Mouse (Mus musculus) megakaryocyte-erythroid progenitor cell, adult 5-6 weeks (primary cell): ENCODE data around the gene Hip1r. TPM values are rescaled to one million over a fixed set of nuclear protein-coding genes. Genes with fewer than 3 reads are reported as not detected.

Experiments used
- ATAC-seq: replicated peaks from 2 replicates; pipeline ENCODE4 v1.8.0; 2016; ENCODE audit warnings: mild to moderate bottlenecking, inconsistent platforms; ENCODE audit not compliant: severe bottlenecking, poor library complexity, low FRiP score, low TSS enrichment
- total RNA-seq, 2 experiments: library from RNA; stranded (forward) in 1 of 2; stranded (reverse) in 1 of 2; fragments of 200-1000, 215-1000 nt in 1 of 2; fragments of >200 nt in 1 of 2; fragmentation: Nextera tagmentation in 1 of 2; gene quantifications; 2 replicates each; pipeline ENCODE4 v1.2.3; 2014 to 2017

The Hip1r gene
- total RNA-seq, 2 experiments from 2014 or later = 9.5 to 30.9 TPM

DNA sequence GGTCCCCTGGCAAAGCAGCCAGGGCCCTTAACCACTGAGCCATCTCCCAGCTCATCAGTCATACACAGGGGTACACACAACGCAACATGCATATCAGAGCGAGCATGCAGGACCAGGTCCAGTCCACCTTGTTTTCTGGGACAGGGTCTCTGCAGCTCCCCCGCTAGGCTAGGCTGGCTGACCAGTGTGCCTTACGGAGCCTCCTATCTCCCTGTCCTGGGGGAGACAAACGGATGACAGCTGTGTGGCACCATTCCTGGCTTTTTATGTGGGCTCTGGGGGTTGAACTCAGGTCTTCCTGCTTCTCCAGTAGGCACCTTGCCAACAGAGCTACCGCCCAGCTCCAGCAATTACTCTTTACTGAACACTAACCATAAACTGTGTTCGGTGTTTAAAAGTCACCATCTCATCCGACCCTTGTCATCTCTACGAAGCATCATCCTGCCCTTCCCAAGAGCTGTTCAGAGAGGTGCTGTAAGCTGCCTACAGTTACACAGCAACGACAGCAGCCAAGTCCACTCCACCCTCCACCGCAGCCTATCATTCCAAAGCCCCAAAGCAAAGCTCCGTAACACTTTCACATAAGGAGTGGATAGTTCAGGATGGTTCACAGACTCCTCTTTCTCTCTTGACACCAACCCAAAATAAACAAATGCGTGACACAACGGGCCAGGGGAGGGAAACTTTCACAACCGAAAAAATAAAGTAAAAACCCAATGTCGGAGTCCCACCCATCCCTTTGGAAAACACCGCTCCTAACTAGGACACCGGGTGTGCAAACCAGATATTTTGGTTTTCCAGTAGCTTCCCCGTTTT lies 56.0 kb downstream of the Hip1r start:
- no peak for ATAC-seq

GRCm38 (mm10) chr5:124030386-124031067 lies 57.1 kb downstream of the Hip1r start:
- ATAC-seq = no peak

DNA sequence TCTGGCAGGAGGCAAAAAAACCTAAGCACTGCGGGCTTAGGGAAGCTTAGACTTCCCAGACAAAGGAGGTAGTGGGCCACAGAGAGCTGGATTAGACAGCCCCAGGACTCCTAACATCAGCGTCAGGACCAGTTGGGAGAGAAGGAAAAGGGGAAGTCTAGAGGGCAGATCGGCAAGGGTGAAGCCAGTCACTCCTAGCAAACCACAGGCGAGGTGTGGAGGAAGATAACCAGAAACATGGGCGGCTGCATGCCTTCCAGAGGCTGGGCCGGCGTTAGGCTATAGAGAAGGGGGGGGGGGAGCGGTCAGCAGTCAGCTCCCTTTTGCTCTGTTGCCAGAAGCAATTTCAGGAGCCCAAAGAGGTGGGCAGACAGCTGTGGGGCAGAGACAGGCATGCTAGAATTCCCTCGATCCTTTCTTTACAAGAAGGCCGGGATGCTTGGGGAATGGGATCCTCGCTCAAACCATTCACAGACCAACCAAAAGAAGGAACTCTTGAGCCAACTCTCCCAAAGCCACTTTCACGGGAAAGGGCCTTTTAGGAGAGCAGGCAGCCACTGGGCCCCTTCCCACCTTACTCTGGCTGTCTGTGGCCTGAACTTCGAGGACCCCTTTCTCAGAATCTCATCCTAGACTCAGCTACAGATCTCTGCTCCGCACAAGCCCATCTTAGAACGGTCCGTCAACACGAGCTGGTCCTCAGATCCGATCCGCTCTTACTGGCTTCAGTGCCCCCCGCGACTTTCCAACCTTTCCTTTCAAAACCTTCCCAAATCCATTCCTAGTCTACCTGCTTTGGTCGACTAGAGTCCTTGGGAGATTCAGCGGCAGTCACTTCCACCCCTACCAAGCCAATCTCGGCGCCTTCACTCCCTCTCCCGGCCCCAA lies 57.9 kb downstream of the Hip1r start:
- peak; percentile 75 for ATAC-seq

DNA sequence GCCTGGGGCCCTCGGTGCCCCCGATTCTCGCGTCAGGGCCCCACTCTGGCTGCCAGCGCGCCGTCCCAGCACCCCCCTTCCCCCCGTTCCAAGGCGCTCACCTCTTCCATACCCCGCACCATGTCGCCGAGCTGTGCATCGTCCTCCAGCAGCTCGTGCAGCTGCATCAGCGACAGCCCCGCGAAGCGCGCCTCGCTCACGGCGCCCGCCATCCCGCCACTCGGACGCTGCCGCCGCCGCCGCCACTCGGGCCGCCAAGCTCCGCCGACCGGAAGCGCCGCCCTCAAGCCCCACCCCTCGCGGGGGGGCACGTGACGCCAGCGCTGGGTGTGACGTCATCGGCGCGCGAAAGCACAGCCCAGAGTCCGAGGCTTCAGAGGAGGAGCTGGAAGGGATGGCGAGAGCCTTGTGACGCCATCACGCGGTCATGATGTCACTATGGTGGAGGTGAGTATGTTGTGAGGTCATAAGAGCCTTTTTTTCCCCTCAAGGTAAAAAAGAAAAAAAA lies 58.6 kb downstream of the Hip1r start, which contains the start of gene Vps37b:
Vps37b (minus strand) TSS at position 270 of the 508 bp plus-strand sequence.
- ATAC-seq = peak; percentile 58

- ATAC-seq = no peak
Measured at GRCm38 (mm10) chr5:124034471-124034870, 61.0 kb downstream of the Hip1r start.

DNA sequence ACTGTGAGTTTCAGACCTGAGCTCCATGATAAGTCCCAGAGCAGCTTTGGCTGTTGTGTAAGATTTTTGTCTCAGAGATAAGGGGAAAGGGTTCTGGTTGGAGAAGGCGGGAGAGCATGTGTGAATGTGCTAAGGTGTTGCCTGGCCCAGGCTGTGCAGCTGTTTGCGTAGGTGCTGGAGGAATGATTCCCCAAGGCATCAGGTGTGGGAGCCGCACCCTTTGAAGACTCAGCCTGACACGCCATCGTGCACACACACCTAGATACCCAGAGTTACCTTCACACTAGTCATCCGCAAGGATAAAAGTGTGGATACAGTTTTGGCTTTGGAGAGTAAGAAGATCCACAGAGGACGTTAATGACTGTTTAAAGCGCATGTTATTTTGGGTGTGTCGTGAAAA lies 62.0 kb downstream of the Hip1r start:
- no peak for ATAC-seq

DNA sequence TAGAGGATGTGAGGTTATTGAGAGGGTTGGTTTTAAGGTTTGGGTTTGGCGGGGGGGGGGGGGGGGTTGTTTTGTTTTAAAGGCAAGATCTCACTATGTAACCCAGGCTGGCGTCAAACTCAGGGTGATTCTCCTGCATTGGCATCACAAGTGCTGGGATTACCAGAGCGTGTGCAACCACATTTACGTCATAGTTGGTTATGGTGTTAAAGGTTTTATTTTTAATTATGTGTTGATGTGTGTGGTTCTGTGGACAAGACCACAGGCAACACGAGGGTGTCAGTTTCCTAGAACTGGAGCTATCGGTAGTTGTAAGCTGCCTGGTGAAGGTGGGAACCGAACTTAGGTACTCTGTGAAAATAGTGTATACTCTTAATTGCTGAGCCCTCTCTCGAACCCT lies 62.4 kb downstream of the Hip1r start:
- ATAC-seq = no peak

DNA sequence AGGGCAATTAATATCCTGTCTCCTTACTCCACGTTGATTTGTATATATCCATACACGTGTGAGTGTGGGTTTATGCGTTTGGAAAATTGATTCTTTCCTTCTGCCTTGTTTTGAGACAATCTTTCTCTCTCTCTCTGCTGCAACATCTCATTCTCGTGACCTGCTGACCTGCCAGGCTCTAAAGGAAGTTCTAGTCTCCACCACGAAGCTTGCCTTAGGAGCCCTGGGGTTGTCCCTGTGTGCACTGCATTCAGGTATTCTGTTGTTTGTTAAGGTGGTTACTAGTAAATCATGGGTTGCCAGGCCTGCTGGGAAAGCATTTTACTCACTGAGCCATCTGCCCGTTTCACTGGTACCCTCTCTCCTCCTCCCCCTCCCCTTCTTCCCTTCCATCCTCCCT lies 62.9 kb downstream of the Hip1r start:
- no peak for ATAC-seq

GRCm38 (mm10) chr5:124036836-124037235 lies 63.4 kb downstream of the Hip1r start:
- ATAC-seq = no peak

- peak; percentile 83 for ATAC-seq
Measured at GRCm38 (mm10) chr5:124039602-124040001, 66.2 kb downstream of the Hip1r start.

GRCm38 (mm10) chr5:124041097-124041496 lies 67.7 kb downstream of the Hip1r start:
- no peak for ATAC-seq

GRCm38 (mm10) chr5:124043212-124043978 lies 70.0 kb downstream of the Hip1r start:
- no peak for ATAC-seq

DNA sequence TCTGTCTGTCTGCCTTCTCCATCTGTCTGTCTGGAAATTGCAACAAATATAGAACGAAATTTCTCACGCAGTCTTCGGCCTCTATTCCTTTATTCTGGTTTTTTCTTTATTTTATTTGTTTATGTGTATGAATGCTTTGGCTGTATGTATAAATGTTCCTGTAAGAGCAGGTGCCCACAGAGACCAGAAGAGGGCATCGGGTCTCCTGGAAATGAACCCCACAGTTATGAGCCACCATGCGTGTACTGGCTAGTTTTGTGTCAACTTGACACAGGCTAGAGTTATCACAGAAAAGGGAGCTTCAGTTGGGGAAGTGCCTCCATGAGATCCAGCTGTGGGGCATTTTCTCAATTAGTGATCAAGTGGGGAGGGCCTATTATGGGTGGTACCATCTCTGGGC lies 70.6 kb downstream of the Hip1r start:
- ATAC-seq = no peak

DNA sequence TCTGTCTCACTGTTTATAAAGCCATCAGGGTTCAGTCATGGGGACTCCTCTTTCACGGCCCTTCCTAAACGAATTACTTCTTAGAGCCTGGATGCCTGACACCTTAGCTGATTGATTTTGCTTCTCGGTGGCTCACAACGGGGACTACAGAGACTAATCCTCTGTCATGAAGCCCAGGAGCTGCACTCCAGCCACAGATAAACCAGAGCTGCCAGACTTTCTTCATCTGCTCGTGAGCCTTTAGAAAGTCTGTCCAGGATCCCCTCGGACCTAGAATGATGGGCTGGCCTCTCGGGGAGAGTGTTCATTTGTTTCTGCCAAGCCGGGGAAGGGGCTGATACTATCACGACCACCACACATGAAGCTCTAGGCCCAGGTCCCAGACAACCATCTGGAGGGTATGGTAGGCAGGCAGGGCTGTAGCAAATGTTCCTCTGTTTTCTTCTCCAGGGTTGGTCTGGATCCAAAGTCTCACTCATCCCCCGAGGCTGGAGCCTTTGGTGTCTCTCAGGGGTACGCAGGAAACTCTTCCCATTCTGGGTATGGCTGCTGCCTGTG lies 72.1 kb downstream of the Hip1r start:
- ATAC-seq = no peak

DNA sequence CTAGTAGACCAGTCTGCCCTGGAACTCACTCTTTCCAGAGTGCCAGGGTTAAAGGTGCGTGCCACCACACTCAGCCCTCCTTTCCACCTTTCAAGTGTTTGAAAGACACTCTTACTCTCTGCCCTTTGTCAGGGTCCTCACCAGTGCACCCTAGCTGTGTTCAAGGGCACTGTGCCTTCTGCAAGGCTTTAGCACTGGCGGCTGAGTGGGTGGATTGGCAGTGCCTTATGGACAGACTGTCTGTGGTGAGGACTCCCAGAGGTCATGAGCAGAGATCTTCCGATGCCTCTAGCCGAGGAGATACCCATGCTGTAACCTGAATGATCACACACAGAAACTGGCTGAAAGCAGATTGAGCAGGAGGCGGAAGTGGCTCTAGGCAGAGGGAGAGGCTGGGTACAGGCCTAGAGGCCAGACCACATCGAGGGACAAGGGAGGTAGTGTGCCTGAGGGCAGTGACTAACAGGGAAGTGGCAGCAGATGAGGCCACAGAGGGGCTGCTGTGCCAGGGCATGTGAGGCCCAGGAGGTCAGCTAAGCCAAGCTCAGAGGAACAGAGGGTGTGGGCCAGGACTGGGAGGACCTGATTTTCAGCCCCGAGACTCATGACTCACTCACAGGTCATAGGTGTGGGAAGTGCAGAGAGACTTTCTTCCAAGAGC lies 73.4 kb downstream of the Hip1r start:
- no peak for ATAC-seq

- ATAC-seq = no peak
Measured at GRCm38 (mm10) chr5:124049249-124050045, 76.0 kb downstream of the Hip1r start.
